ENCODE assay signal across 21 mouse cellular contexts in genomic region chr4:115093331-115093864, GRCm38 (mm10). TPM values are rescaled to one million over a fixed set of nuclear protein-coding genes. Genes with fewer than 3 reads are reported as not detected.
A peak's percentile ranks its signal among the peaks of the same experiment; 100 is the strongest.
DNase-seq lines count a peak whose midpoint lies in the region; ATAC-seq lines count a peak whose summit lies in the region.
"Had no signal": no experiment of that assay in that cellular context is flagged by ENCODE, and none has a peak within 500 bp of the region (broad histone marks: within the 10 kb centered on the region; RNA-seq: fewer than 3 reads in every experiment).

No protein-coding gene starts in this region.

- no peak for ATAC-seq in forebrain, embryonic 11.5 days (replicated peaks; ENCODE audit: low FRiP score)
- ATAC-seq in forebrain, embryonic 15.5 days (replicated peaks) = no peak
- ATAC-seq in liver, embryonic 11.5 days (replicated peaks; ENCODE audit: low FRiP score) = no peak
- ATAC-seq in liver, embryonic 12.5 days = no peak

- DNase-seq in forebrain, embryonic 11.5 days (ENCODE audit: low spot score) = peak; percentile 37
- no peak for DNase-seq in liver, embryonic 11.5 days (ENCODE audit: low spot score)
- no peak for DNase-seq in liver
- no peak for DNase-seq in adrenal gland, adult 8-10 months
- no peak for DNase-seq in spleen, postnatal 14 days (ENCODE audit: low spot score in 2 of 2)
- DNase-seq in adrenal gland, postnatal 36 days = no peak
- DNase-seq: adrenal gland, adult 2 months; cerebellum, adult 11-12 months; cerebellum, postnatal 25 days; gastrocnemius, postnatal 14 days; lung, embryonic 14.5 days; right cerebral cortex, postnatal 25 days; thymus, postnatal 25 days had no signal

- no peaks in the 10 kb centered on the region for H3K36me3 ChIP-seq in forebrain, embryonic 11.5 days (ENCODE audit: control insufficient read depth, insufficient read depth, low read length)
- no peaks in the 10 kb centered on the region for H3K36me3 ChIP-seq in forebrain, embryonic 15.5 days
- no peaks in the 10 kb centered on the region for H3K36me3 ChIP-seq in liver, embryonic 11.5 days (ENCODE audit: control insufficient read depth, insufficient read depth, low read length)
- H3K36me3 ChIP-seq in liver, embryonic 12.5 days = no peaks in the 10 kb centered on the region
- H3K36me3 ChIP-seq: midbrain, embryonic 12.5 days; neural tube, embryonic 15.5 days had no signal

- H3K4me1 ChIP-seq in forebrain, embryonic 11.5 days (replicated peaks; ENCODE audit: control insufficient read depth, insufficient read depth, low read length) = peaks cover 2% of the 10 kb centered on the region; the same call in 1 of the 2 replicates
- H3K4me1 ChIP-seq in forebrain, embryonic 15.5 days = peaks cover 11% of the 10 kb centered on the region
- H3K4me1 ChIP-seq in liver, embryonic 11.5 days (replicated peaks; ENCODE audit: control insufficient read depth, insufficient read depth, low read length) = peaks cover 56% of the 10 kb centered on the region
- H3K4me1 ChIP-seq in liver, embryonic 12.5 days = peaks cover 97% of the 10 kb centered on the region

- no peak overlapping the region for H3K4me2 ChIP-seq in forebrain, embryonic 11.5 days (ENCODE audit: low read depth, low read length, severe bottlenecking)
- no peak overlapping the region for H3K4me2 ChIP-seq in forebrain, embryonic 15.5 days (replicated peaks)
- peak overlapping the region; percentile 42 for H3K4me2 ChIP-seq in liver, embryonic 11.5 days
- peak overlapping the region; percentile 79 for H3K4me2 ChIP-seq in liver, embryonic 12.5 days
- H3K4me2 ChIP-seq: lung, embryonic 14.5 days; midbrain, embryonic 12.5 days; neural tube, embryonic 15.5 days had no signal

- H3K4me3 ChIP-seq in forebrain, embryonic 11.5 days (ENCODE audit: low read depth, low read length) = no peak overlapping the region
- no peak overlapping the region for H3K4me3 ChIP-seq in forebrain, embryonic 15.5 days
- no peak overlapping the region for H3K4me3 ChIP-seq in liver, embryonic 11.5 days (ENCODE audit: low read depth, low read length)
- peak overlapping the region; percentile 13; the same call in 1 of the 2 replicates for H3K4me3 ChIP-seq in liver, embryonic 12.5 days
- H3K4me3 ChIP-seq: layer of hippocampus, adult 2 months; midbrain, embryonic 12.5 days; myocyte; neural tube, embryonic 15.5 days had no signal

- no peaks in the 10 kb centered on the region for H3K9me3 ChIP-seq in forebrain, embryonic 11.5 days (ENCODE audit: control insufficient read depth, low read length)
- no peaks in the 10 kb centered on the region for H3K9me3 ChIP-seq in forebrain, embryonic 15.5 days
- no peaks in the 10 kb centered on the region for H3K9me3 ChIP-seq in liver, embryonic 11.5 days (ENCODE audit: control insufficient read depth, low read length)
- H3K9me3 ChIP-seq in liver, embryonic 12.5 days (replicated peaks) = no peaks in the 10 kb centered on the region
- H3K9me3 ChIP-seq: midbrain, embryonic 12.5 days; neural tube, embryonic 15.5 days had no signal

- no peak overlapping the region for H3K9ac ChIP-seq in forebrain, embryonic 11.5 days (ENCODE audit: low read length)
- no peak overlapping the region for H3K9ac ChIP-seq in forebrain, embryonic 15.5 days (replicated peaks)
- peak overlapping the region; percentile 54 for H3K9ac ChIP-seq in liver, embryonic 11.5 days (ENCODE audit: low read depth, low read length)
- H3K9ac ChIP-seq in liver, embryonic 12.5 days = peak overlapping the region; percentile 75
- H3K9ac ChIP-seq: lung, embryonic 14.5 days; midbrain, embryonic 12.5 days; neural tube, embryonic 15.5 days had no signal

- H3K27me3 ChIP-seq in forebrain, embryonic 11.5 days (ENCODE audit: control insufficient read depth, insufficient read depth, low read length) = peaks cover 21% of the 10 kb centered on the region
- H3K27me3 ChIP-seq in forebrain, embryonic 15.5 days = peaks cover 27% of the 10 kb centered on the region
- H3K27me3 ChIP-seq in liver, embryonic 11.5 days (replicated peaks; ENCODE audit: control insufficient read depth, insufficient read depth, low read length) = peaks cover 12% of the 10 kb centered on the region
- H3K27me3 ChIP-seq in liver, embryonic 12.5 days (replicated peaks) = no peaks in the 10 kb centered on the region; the same call in 1 of the 2 replicates

- no peak overlapping the region for H3K27ac ChIP-seq in forebrain, embryonic 11.5 days (ENCODE audit: low read depth, low read length)
- no peak overlapping the region for H3K27ac ChIP-seq in forebrain, embryonic 15.5 days (replicated peaks)
- peak overlapping the region; percentile 98 for H3K27ac ChIP-seq in liver, embryonic 11.5 days (ENCODE audit: low read depth, low read length)
- H3K27ac ChIP-seq in liver, embryonic 12.5 days = peak overlapping the region; percentile 99
- H3K27ac ChIP-seq: layer of hippocampus, adult 2 months; midbrain, embryonic 12.5 days; neural tube, embryonic 15.5 days had no signal

- 83% methylated on average over 4 of the region's 4 CpGs for WGBS in forebrain, embryonic 11.5 days
- WGBS in forebrain, embryonic 15.5 days = 82% methylated on average over 4 of the region's 4 CpGs
- WGBS in liver, embryonic 11.5 days = 73% methylated on average over 4 of the region's 4 CpGs
- 72% methylated on average over 4 of the region's 4 CpGs for WGBS in liver, embryonic 12.5 days (ENCODE audit: insufficient replicate concordance)

RNA-seq across cellular contexts. Expression of gene Pdzk1ip1, which starts 4.9 kb away (rescaled TPM):
- 13.8 and 16.2 TPM in 2 replicates for polyA plus RNA-seq in forebrain, embryonic 11.5 days (2014; fragmentation: Nextera tagmentation; extraction: Ambion mirVana)
- polyA plus RNA-seq in forebrain, embryonic 15.5 days (2015; fragmentation: Nextera tagmentation; extraction: Ambion mirVana) = 0.60 and 1.2 TPM in 2 replicates
- 24.2 and 25.8 TPM in 2 replicates for polyA plus RNA-seq in liver, embryonic 11.5 days (2014; fragmentation: Nextera tagmentation; extraction: Ambion mirVana)
- 30.2 and 33.1 TPM in 2 replicates for polyA plus RNA-seq in liver, embryonic 12.5 days (2016; fragmentation: Nextera tagmentation; extraction: Ambion mirVana)
- total RNA-seq in adrenal gland, adult 8-10 months (2022) = 1 to 10 TPM in 2 of 4 experiments, under 1 TPM in 1, not detected in 1; 0.37 to 1.1 (median 1.0) TPM
- total RNA-seq in adrenal gland, postnatal 36 days (2021) = not detected

RNA-seq across cellular contexts. Expression of gene Tal1, which starts 37.2 kb away (rescaled TPM):
- 3.4 and 3.7 TPM in 2 replicates for polyA plus RNA-seq in forebrain, embryonic 11.5 days (2014; fragmentation: Nextera tagmentation; extraction: Ambion mirVana)
- polyA plus RNA-seq in forebrain, embryonic 15.5 days (2015; fragmentation: Nextera tagmentation; extraction: Ambion mirVana) = 0.48 and 0.60 TPM in 2 replicates
- polyA plus RNA-seq in liver, embryonic 11.5 days (2014; fragmentation: Nextera tagmentation; extraction: Ambion mirVana) = 42.7 and 47.6 TPM in 2 replicates
- 57.1 and 58.7 TPM in 2 replicates for polyA plus RNA-seq in liver, embryonic 12.5 days (2016; fragmentation: Nextera tagmentation; extraction: Ambion mirVana)
- total RNA-seq in adrenal gland, adult 8-10 months (2022) = 1 to 10 TPM; 1.9 to 4.0 (median 2.6) TPM
- 1 to 10 TPM; 2.1 to 2.4 TPM for total RNA-seq in adrenal gland, postnatal 36 days (2021)
- polyA plus RNA-seq: myocyte had no signal

RNA-seq across cellular contexts. Expression of gene Cyp4x1, which starts 40.7 kb away (rescaled TPM):
- 0.31 and 0.47 TPM in 2 replicates for polyA plus RNA-seq in forebrain, embryonic 11.5 days (2014; fragmentation: Nextera tagmentation; extraction: Ambion mirVana)
- polyA plus RNA-seq in forebrain, embryonic 15.5 days (2015; fragmentation: Nextera tagmentation; extraction: Ambion mirVana) = 3.3 and 3.4 TPM in 2 replicates
- polyA plus RNA-seq in liver, embryonic 11.5 days (2014; fragmentation: Nextera tagmentation; extraction: Ambion mirVana) = 0.29 and 0.30 TPM in 2 replicates
- polyA plus RNA-seq in liver, embryonic 12.5 days (2016; fragmentation: Nextera tagmentation; extraction: Ambion mirVana) = 0.08 and 0.14 TPM in 2 replicates
- not detected for total RNA-seq in adrenal gland, adult 8-10 months (2022)
- not detected for total RNA-seq in adrenal gland, postnatal 36 days (2021)
- total RNA-seq: adrenal gland, adult 2 months; CH12.LX; gastrocnemius, postnatal 14 days had no signal
- polyA plus RNA-seq: adrenal gland, adult 2 months; heart, embryonic 14.5 days; myocyte had no signal

Comparison
In these comparisons a context has a peak if more than half of its experiments do, and no peak if none do; other contexts are left out.
1. H3K27ac ChIP-seq: peak in liver, embryonic 11.5 days (single experiment) and liver, embryonic 12.5 days (single experiment); none in forebrain, embryonic 11.5 days (single experiment) and forebrain, embryonic 15.5 days (single experiment).
2. H3K4me2 ChIP-seq: peak in liver, embryonic 11.5 days (single experiment) and liver, embryonic 12.5 days (single experiment); none in forebrain, embryonic 11.5 days (single experiment) and forebrain, embryonic 15.5 days (single experiment).
3. H3K9ac ChIP-seq: peak in liver, embryonic 11.5 days (single experiment) and liver, embryonic 12.5 days (single experiment); none in forebrain, embryonic 11.5 days (single experiment) and forebrain, embryonic 15.5 days (single experiment).